Mouse (Mus musculus) urinary bladder, adult 18-20 months (tissue): ENCODE results near the gene Ttc29.

ENCODE experiments used
- DNase-seq, 2 experiments: peaks; one replicate each; pipeline ENCODE4 v3.0.0; 2022; ENCODE audit warnings: low spot score in 2 of 2, mixed read lengths in 2 of 2

Gene Ttc29

DNA sequence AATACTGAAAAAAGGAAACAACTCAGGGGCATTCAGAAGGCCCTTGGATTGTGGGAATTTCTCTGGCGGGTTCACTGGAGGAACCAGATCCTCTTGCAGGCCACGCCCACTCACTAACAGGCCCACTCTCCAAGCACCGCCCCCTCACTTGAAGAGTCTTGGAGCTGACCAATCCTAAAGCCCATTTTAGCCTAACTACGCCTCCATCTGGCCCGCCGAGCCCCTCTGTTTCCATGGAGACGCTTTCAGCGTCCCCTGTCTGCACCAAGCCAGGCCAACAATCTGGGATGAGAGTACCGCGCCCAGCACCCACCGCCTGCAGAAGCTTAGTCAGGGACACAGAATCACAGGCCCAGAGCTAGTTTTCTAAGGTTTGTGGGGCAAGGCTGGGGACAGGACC, at the start of gene Ttc29:
Gene Ttc29, plus strand, starts transcription at position 224 of the 400 bp plus-strand sequence.
- no peak for DNase-seq

DNA sequence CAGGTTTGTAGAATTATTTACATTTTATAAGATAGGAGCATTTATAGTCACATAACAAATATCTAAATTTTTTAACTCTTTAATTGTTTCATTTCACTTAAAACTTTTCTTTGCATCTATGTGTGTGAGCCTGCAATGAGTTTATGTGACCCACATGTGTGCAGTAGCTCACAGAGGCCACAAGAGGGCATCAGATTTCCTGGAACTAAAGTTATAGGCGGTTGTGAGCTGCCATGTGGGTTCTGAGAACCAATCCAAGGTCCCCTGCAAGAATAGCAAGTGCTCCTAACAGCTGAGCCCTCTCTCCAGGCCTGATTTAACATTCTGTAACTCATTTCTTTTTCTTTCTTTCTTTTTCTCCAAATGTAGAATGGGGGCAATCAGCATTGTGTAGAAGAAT, 41.7 kb upstream of the Ttc29 start:
- no peak for DNase-seq

DNA sequence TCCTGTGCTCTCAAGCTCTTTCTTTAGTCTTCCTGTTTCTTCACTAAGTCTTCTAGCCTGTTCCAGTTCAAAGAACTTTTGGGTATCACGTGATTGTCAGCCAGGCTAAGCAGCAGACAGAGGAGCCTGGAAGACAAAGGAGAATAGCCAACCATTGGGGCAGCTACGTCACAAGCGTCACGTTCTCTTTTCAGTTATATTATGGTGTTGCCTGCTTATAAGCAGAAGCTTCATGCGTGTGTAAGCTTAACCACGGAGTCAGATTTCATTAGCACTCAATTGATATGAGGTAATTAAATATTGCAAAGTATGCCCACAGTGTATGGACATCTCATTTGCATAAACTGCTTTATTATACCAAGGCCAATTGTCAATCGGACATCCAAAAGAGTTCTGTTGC, 30.4 kb upstream of the Ttc29 start:
- DNase-seq: no peak

DNA sequence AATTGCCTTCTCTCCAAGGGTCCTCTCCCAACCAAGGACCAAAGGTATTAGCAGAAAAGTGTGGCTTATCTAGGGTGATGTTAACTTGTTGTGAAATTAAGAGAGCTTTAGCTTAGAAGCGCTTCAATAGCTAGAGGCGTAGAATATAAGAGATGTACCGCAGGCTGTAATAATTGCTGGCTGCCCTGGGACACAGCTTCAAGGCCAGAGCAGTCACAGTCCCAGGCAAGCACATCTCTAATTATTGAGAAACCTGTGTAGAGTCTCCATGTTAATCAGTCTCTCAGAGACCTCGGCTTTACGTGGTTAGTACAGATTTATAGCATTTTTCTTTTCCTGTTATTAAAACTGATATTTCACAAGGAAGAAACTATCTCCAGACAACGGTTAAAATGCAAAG, 29.7 kb upstream of the Ttc29 start:
- no peak for DNase-seq

DNA sequence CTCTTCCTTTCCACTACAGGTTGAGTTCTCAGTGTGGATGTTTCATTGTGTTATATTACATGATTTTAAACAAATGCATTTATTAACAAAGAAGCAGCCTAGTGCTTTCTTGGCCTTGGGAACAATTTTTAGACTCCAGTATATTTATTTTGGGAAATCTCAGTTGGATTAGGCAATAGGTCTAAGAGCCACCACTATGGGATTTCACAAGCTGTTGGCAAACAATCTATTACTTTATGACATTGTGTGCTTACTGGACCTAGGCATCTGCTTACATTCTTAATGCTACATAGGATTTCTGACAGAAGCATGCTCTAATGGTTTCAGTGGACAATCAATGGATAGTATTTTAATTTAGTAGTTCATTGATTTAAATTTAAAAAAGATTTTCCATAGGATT, 26.0 kb upstream of the Ttc29 start:
- no peak for DNase-seq

DNA sequence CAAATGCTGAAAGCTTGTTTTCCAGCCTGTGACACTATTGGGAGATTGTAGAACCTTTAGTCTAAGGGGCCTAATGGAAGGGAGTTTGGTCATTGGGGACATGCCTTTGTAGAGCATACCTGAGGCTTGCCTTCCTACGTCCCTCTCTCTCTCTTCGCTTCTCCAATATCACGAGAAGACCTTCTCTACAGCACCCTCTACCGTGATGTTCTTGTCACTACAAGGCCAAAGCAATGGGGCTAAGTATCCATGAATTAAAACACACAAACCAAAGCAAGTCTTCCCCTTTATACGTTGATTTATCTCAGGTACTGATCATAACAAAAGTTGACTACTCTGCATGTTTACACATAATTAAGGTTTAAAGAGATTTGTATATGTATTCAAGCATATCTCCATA, 8.9 kb upstream of the Ttc29 start:
- no peak for DNase-seq

DNA sequence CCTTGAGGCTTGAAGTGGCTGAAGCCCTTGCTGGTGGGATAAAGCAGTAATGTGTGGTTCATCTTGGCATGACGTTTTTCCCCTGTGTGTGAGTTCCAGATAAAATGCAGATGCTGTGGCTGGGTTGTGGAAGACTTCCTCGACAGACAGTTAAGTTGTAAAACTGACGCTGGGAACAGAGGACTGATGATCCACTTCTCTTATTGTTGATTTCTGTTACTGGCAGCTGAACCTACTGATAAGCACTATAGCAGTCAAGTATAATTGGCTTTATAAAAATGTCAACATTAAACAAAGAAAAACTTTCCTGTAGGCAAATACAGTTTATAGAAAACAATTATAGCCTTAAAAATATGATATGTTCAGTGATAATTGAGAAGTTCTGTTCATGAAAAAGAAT, 2.7 kb upstream of the Ttc29 start:
- DNase-seq: no peak

DNA sequence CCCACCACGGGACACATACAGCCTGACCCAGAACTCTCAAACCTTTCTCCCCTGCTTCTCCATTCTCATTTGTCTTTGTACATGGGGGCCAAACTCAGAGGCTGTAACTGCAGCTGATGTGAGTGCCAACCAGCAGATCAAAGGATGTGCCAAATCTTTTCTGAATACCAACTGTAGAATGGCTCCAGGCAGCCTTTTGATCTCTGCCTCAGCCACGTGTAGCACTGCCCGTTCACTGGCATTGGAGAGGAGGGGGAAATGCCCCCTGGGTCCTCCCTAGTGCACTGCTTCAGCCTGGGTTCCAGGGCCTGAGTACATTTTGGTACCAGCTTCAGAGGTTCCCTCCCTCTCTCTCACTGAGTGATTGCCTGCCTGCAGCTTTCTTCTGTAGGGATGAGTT, 1.5 kb downstream of the Ttc29 start:
- no peak for DNase-seq

DNA sequence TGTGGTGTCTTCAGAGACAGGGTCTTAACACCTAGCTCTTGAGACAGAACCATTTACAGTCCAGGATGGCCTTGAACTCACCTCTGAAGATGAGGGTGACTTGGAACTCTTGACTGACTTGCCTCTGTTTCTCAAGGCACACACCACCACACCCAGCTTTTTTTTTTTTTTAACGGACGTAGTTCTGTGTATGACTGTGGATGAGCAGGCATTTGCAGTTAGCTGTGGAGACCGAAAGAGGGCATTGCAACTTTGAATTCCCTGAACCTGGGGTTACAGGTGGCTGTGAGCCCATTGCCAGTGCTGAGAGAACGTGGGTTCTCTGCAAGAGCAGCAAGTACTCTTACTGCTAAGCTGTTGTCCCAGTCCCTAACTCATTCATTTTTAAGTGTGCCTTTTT, 13.0 kb downstream of the Ttc29 start:
- no peak for DNase-seq

DNA sequence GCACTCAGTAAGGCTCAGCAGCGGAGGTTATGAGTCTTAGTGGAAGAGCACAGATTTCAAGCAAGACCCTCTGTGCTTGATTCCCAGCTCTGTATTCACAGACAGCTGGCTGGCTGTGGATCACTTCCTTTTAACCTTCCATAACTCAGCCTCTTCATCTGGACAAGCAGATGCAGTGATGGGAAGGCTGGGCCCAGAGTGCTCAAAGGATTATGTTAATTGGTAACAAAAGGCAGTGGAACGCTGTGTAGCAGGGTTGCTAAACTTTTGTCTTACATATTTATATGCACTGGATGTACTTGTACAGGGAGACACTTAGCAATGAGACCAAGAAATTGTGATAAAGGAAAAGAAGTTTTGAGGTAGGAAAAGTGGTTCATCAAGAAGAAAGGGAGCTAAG, 17.6 kb downstream of the Ttc29 start:
- no peak for DNase-seq

DNA sequence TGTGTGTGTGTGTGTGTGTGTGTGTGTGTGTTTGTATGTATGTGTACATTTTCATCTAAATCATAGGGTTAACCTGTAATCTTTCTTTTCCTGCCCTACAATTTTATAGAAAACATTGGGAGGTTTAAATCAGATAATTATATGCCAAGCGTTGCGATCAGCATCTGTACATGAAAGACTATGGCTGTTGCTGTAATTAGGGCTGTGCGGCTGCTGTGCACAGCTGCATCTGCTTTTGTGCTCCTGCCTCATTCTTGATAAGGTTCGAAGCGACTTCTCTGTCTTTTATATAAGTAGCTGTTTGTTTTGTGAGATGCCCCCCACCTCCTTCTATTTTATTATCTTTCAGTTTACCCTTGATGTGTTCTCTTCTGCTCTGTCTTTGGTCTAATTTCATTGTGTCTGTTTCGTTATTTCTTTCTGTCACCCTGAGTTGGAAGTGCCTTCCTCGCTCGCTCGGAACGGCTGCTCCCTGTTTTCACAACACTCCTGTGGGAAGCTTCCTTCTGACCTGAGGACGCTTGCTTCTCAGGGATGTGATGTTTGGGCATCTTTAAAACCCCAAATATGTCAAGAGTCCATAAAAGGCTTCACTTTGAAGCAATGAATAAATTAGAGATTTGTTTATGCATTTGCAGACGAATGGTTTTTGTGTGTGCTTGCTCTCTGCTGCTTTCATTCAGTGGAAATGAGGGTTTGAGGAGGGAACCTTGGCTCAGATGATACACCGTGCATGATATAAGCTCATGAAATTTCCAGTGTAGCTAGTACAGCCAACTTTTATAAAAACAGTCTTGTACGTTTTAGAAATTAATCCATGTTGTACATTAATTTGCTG, 20.0 kb downstream of the Ttc29 start:
- DNase-seq: no peak

DNA sequence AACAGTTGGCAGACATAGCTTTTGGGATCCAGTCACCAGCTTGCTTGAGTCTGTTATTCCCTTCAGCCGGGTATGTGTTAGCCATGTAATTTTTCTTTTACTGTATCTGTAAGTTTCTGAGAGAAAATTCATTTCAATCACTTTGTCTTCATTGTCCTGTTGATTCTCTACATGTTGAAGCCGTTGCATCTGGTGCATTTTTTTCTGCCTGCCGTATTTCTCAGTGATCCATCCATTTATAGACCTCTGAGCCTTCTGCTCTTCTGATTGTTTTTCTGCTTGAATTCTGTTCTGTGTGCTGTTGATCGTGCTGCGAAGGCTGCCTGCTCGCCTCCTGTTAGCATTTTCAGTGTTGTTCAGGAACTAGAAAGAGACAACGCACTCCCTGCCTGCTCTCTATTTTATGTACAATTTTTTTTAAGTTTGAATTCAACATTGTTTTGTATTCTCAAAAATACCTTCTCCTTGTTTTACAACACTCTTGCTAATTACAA, 20.7 kb downstream of the Ttc29 start:
- no peak for DNase-seq

DNA sequence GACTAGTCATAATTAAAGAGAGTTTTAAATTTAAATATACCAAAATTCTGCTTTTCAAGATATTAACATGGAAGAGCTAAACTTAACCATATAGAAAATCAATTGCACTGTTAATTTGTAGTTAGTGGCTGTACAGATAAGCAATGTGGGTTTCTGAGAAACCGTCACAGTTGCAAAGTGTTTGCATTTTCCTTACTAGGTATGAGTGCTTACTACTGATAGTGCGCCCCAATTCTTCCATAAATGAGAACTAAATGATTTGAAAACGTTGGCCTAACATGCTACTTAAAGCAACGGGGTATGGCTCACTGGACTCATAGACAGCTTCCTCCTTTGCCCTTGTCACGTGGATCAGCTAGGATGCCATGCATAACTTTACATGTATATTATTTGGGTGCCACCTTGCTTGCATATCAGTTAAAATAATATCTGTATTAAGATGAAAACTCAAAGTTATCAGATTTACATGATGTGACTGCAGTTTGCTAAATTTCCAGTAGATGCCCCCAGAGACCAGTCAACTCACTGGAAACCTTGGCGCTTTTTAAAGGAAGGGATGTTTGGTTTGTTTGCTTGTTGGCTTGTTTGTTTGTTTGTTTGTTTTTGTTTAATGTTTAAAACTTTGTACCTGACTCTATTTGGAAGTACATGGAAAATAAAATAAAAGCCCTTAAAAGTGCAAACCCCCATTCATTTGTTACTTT, 25.0 kb downstream of the Ttc29 start:
- no peak for DNase-seq

DNA sequence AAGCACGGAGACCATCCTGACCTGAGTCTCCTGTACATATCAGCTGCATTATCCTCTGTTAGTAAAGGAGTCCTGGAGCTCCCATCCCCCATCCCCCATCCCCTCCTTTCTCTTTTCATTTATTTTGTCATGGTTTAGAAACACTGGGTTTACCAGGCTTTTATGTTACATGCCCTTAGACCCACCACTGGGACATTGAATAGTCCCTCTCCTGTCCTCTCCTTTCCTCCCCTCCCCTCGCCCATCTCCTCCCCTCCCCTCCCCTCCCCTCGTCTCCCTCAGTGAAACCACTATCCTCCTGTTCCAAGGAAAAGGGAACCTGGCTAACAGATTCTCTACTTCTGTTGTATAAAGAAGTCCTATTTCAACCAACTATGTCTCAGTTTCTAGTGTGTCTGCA, 38.0 kb downstream of the Ttc29 start:
- DNase-seq: no peak

DNA sequence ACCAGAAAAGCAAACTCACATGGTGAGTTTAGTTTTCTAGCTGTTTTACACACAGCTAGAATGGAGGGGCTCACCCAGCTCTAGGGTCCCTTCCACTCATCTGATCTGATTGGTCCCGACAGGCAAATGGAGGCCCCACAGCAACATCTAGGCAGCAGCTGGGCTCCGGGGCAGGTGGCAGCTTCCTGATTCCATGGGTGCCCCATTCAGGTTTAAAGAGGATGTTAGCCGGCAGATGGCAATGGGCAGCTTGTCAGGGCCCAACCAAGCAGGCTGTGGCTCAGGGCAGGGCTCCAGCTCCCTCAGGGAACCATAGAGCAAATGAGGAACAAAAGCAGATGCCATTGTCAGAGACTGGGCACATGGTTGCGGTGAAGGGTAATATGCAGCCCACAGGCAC, 41.3 kb downstream of the Ttc29 start:
- no peak for DNase-seq

DNA sequence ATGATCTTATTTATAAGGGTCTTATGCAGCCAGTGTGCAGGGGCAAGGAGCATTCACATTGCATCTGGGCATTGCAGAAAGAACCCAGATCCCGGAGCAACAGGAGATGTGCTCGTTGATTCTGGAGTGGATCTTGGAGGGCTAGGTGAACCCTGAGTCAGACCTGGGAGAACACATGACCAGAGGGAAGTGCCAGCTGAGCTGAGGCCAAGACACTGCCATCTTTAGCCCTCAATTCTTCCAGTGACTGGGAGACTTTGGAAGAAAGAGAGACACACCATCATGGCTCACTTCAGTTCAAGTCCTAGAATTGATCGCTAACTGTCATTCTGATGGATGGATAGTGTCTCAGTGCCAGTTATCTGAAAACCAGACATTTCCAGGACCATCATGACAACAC, 41.9 kb downstream of the Ttc29 start:
- DNase-seq: no peak

DNA sequence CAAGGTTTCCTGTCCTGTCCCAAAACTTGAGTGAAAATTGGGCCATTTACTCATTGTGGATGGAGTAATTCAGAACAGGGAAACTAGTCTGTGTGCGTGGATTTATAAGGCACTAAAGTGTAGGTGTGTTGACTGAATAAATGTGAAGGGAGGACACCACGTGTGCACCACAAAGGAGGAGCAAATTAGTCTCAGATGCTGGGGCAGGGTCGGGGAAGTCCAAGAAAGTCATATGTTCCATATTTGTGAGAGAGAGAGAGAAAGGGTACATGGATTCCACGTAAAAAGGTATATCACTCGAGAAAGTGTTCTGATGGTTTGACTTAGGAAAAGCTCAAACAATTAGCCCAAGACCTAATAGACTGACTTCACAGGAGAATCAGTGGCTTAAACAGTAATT, 52.4 kb downstream of the Ttc29 start:
- DNase-seq: no peak

DNA sequence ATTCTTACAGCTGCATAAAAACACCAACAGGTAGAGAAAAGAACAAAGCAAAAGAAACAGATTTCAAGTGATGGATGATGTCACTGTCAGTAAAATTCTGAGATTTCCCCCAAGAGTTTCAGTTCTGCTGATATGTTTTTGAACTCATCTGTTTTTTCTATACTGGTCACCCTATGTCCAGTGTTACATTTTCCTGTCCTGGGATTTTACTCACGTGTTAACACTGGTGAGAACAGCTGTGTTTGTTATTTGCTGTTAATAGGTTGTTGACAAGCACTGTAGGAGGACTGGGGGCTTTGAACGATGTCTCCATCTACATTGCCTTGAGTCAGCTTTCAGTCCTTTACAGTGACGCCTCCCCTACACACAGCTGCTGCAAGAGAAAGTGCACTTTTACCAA, 53.1 kb downstream of the Ttc29 start:
- no peak for DNase-seq

DNA sequence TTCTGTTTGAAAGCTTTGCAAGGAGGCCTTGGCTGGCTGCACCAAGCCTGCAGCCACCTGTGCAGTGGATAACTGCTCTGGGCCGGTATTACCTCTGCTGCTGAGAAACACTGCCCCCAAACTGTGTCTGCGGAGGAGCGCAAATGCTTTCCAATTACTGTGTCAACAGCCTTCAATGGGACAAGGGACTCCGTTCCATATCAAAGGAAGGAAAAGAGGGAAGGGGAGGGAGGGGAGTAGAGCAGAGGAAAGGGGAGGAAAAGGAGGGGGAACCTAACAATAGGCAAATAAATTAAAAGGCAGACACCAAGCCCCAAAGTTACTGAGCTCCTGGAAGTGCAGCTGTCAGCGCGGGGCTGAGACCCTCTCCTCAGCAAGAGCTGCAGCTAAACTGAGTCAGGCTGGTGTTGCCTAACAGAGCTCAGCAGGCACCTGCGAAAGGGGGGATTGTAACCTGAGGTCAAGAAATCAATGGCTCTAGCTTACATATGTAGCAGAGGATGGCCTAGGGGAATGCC, 54.9 kb downstream of the Ttc29 start:
- no peak for DNase-seq

DNA sequence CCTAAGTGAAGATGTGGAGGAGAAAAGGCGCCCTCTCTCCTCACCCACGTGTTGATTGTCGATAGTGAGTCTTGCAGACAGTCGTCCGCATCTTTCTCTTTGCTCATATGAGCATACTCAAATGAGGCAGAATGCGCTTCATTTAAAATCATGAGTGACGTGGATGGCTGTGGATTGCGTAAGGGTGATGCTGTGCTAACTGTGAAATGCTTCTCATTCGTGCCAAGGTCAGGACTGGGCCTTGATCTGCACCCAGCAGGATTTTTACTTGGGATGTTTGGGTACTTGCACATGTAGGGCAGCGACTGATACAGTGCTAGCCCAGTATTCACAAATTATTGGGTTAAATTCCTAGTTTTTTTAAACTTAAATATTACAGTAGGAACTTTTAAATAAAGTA, 56.2 kb downstream of the Ttc29 start:
- DNase-seq: no peak

DNA sequence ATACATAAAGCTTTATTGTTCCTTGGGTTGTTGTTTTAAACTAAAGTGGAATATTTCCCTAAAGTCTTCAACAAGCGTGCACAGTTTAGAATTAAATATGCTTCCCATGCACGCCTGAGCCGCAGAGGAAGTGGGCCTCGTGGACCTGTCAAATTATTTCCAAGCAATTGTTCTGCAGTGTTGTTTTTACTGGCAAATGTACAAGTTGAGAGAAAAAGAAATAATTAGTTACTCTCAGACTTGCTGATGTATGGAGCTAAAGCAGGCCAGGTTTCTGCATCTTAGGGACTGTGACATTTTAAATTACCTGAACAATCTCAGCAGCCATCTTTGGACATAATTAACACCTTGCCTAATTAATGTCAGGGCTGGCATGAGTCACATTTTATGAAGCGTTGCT, 58.3 kb downstream of the Ttc29 start:
- no peak for DNase-seq

DNA sequence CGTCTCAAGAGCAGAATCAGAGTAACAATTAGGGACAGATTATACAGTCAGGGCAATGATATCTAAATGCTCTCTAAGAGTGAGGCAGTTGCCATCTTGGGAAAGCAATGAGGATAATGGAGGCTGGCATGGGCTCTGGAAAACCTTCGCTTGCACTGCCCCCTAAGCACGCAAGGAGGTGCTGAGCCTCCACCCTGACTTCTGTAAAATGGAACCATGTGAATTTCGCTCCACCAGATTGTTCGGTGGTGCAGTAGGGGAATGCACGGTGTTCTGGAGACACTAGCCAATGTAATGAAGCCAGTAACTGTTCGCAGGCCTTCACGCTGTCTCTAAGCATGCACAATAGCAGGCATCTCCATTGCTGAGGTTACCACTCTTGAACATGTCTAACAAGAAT, 63.0 kb downstream of the Ttc29 start:
- DNase-seq: no peak

DNA sequence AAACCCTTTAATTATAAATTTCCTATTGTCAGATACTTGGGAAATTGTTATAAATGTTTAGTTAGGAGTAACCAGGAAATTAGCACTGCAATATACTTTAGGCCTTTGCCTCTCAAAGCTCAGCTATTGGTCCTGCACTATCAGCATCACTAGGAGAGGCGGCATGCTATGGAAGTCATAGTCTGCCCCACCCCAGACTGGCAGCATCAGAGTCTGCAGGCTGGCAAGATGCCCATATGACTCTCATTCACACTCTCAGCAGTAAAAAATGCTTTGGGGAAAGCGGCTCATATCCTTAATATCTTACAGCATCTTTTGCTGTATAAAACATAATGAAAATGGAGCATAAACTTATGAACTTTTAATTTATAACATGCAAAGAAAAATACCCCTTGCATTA, 64.3 kb downstream of the Ttc29 start:
- no peak for DNase-seq
